Mouse (Mus musculus) yolk sac, embryonic 10.5 days (tissue): ENCODE results near the gene Bco1.

ENCODE experiments used
- DNase-seq: peaks from one replicate; pipeline ENCODE4 v3.0.0-alpha.2; 2017; ENCODE audit warnings: low spot score

Gene Bco1

GRCm38 (mm10) chr8:117095647-117096046 lies at the start of gene Bco1:
Gene Bco1 (plus strand): TSS chr8:117095854.
- peak; percentile 82 for DNase-seq

GRCm38 (mm10) chr8:117049444-117049843 lies 46.2 kb upstream of the Bco1 start:
- no peak for DNase-seq

GRCm38 (mm10) chr8:117050763-117051162 lies 44.9 kb upstream of the Bco1 start:
- DNase-seq = no peak

GRCm38 (mm10) chr8:117051316-117051715 lies 44.3 kb upstream of the Bco1 start:
- no peak for DNase-seq

- DNase-seq = peak; percentile 43
Measured at GRCm38 (mm10) chr8:117053135-117054079, 42.2 kb upstream of the Bco1 start.

- DNase-seq = no peak
Measured at GRCm38 (mm10) chr8:117054146-117054545, 41.5 kb upstream of the Bco1 start.

- no peak for DNase-seq
Measured at GRCm38 (mm10) chr8:117055097-117055496, 40.6 kb upstream of the Bco1 start.

GRCm38 (mm10) chr8:117059021-117059420 lies 36.6 kb upstream of the Bco1 start:
- DNase-seq = no peak

GRCm38 (mm10) chr8:117060306-117060705 lies 35.3 kb upstream of the Bco1 start:
- DNase-seq = no peak

- no peak for DNase-seq
Measured at GRCm38 (mm10) chr8:117061180-117061880, 34.3 kb upstream of the Bco1 start.

- no peak for DNase-seq
Measured at GRCm38 (mm10) chr8:117066955-117067354, 28.7 kb upstream of the Bco1 start.

GRCm38 (mm10) chr8:117067396-117067795 lies 28.3 kb upstream of the Bco1 start:
- DNase-seq = no peak

- DNase-seq = no peak
Measured at GRCm38 (mm10) chr8:117068294-117068693, 27.4 kb upstream of the Bco1 start.

GRCm38 (mm10) chr8:117069708-117070107 lies 25.9 kb upstream of the Bco1 start:
- DNase-seq = no peak

GRCm38 (mm10) chr8:117074350-117075182 lies 21.1 kb upstream of the Bco1 start:
- DNase-seq = no peak

GRCm38 (mm10) chr8:117078367-117078926 lies 17.2 kb upstream of the Bco1 start:
- DNase-seq = no peak

GRCm38 (mm10) chr8:117079652-117080051 lies 16.0 kb upstream of the Bco1 start:
- DNase-seq = no peak

GRCm38 (mm10) chr8:117082399-117082872 lies 13.2 kb upstream of the Bco1 start, which contains the start of gene Pkd1l2:
Gene Pkd1l2 (minus strand): TSS chr8:117082449.
- DNase-seq = no peak

GRCm38 (mm10) chr8:117082947-117083559 lies 12.6 kb upstream of the Bco1 start:
- DNase-seq = no peak

- peak; percentile 55 for DNase-seq
Measured at GRCm38 (mm10) chr8:117085521-117085920, 10.1 kb upstream of the Bco1 start.

GRCm38 (mm10) chr8:117087036-117087435 lies 8.6 kb upstream of the Bco1 start:
- no peak for DNase-seq
